Comparison of ENCODE assay signal across 9 mouse cellular contexts in the genomic region with DNA sequence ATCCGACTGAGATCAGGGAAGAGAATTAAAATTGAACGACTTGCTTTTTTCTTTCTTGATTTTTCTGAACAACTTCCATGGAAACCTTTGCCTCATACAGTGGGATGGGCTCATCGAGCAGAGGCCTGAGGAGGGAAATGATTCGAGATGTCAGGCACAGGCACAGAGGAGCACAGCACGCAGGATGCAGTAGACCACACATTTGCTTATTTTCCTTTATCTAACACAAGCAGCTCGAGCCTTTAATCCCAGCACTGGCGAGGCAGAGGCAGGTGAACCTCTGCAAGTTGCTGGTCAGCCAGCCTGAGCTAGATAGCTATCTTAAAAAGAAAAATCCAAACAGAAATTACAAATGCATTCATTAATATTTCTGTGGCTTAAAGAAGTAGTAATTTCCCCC. TPM values are rescaled to one million over a fixed set of nuclear protein-coding genes. Genes with fewer than 3 reads are reported as not detected.
A peak's percentile ranks its signal among the peaks of the same experiment; 100 is the strongest.
DNase-seq lines count a peak whose midpoint lies in the region; ATAC-seq and TF ChIP-seq lines count a peak whose summit lies in the region.
"Had no signal": no experiment of that assay in that cellular context is flagged by ENCODE, and none has a peak within 500 bp of the region (broad histone marks: within the 10 kb centered on the region; RNA-seq: fewer than 3 reads in every experiment).

No protein-coding gene starts in this region.

- DNase-seq in forebrain, embryonic 10.5 days (ENCODE audit: extremely low spot score, low spot score): no peak
- no peak for DNase-seq in lung, adult 18-20 months
- no peak for DNase-seq in hindbrain, postnatal 0 days (ENCODE audit: low spot score)
- no peak for DNase-seq in gastrocnemius, adult 2 months
- no peak for DNase-seq in right cerebral cortex, adult 2 months (ENCODE audit: low spot score in 2 of 2)
- DNase-seq: layer of hippocampus, postnatal 36 days had no signal

- no peaks in the 10 kb centered on the region for H3K27me3 ChIP-seq in forebrain, embryonic 10.5 days (ENCODE audit: poor library complexity, severe bottlenecking)
- no peaks in the 10 kb centered on the region for H3K27me3 ChIP-seq in forebrain, embryonic 16.5 days (replicated peaks; ENCODE audit: control insufficient read depth, insufficient read depth, low read length)
- H3K27me3 ChIP-seq in lung, embryonic 16.5 days (ENCODE audit: control insufficient read depth, insufficient read depth, low read depth, low read length): no peaks in the 10 kb centered on the region
- H3K27me3 ChIP-seq in hindbrain, postnatal 0 days (ENCODE audit: insufficient read depth, low read length): no peaks in the 10 kb centered on the region
- H3K27me3 ChIP-seq in myocyte (ENCODE audit: control insufficient read depth, insufficient read depth, insufficient read length): no peaks in the 10 kb centered on the region

- WGBS in forebrain, embryonic 10.5 days: 56% methylated on average over 7 of the region's 7 CpGs
- WGBS in forebrain, embryonic 16.5 days: 42% methylated on average over 7 of the region's 7 CpGs
- 35% methylated on average over 7 of the region's 7 CpGs for WGBS in lung, embryonic 16.5 days
- 44% methylated on average over 7 of the region's 7 CpGs for WGBS in hindbrain, postnatal 0 days

- H3K36me3 ChIP-seq in forebrain, embryonic 10.5 days (replicated peaks): peaks cover 29% of the 10 kb centered on the region
- H3K36me3 ChIP-seq in forebrain, embryonic 16.5 days (ENCODE audit: control insufficient read depth, insufficient read depth): peaks cover 5% of the 10 kb centered on the region; the same call in 1 of the 2 replicates
- H3K36me3 ChIP-seq in lung, embryonic 16.5 days (ENCODE audit: control insufficient read depth, insufficient read depth, low read length): peaks cover 8% of the 10 kb centered on the region; the same call in 1 of the 2 replicates
- H3K36me3 ChIP-seq in hindbrain, postnatal 0 days (ENCODE audit: insufficient read depth, low read length): peaks cover 24% of the 10 kb centered on the region
- peaks cover 4% of the 10 kb centered on the region for H3K36me3 ChIP-seq in myocyte (ENCODE audit: control insufficient read depth, insufficient read depth)

- H3K4me2 ChIP-seq in forebrain, embryonic 16.5 days (ENCODE audit: low read length): no peak overlapping the region
- H3K4me2 ChIP-seq in lung, embryonic 16.5 days (ENCODE audit: low read depth, low read length): 0 out of 2 replicates have a peak overlapping the region, but pooled peaks have one; percentile 4
- H3K4me2 ChIP-seq in hindbrain, postnatal 0 days (ENCODE audit: low read depth, low read length): peak overlapping the region; percentile 87; the same call in 1 of the 2 replicates
- H3K4me2 ChIP-seq in myocyte (ENCODE audit: low read depth): peak overlapping the region; percentile 99

- no peak for ATAC-seq in forebrain, embryonic 16.5 days
- no peak for ATAC-seq in lung, embryonic 16.5 days (ENCODE audit: low read depth)
- ATAC-seq in hindbrain, postnatal 0 days: no peak

- H3K4me3 ChIP-seq in forebrain, embryonic 10.5 days: peak overlapping the region; percentile 95; the same call in 1 of the 2 replicates
- no peak overlapping the region for H3K4me3 ChIP-seq in forebrain, embryonic 16.5 days (replicated peaks; ENCODE audit: low read length)
- no peak overlapping the region for H3K4me3 ChIP-seq in lung, embryonic 16.5 days (ENCODE audit: low read length)
- H3K4me3 ChIP-seq in hindbrain, postnatal 0 days (ENCODE audit: low read length): no peak overlapping the region
- H3K4me3 ChIP-seq in myocyte: peak overlapping the region; percentile 46
- no peak overlapping the region; the same call in 1 of the 2 replicates for H3K4me3 ChIP-seq in gastrocnemius, adult 2 months

- H3K27ac ChIP-seq in forebrain, embryonic 10.5 days: 0 out of 2 replicates have a peak overlapping the region, but pooled peaks have one; percentile 0
- H3K27ac ChIP-seq in forebrain, embryonic 16.5 days (ENCODE audit: low read length): no peak overlapping the region
- H3K27ac ChIP-seq in lung, embryonic 16.5 days (ENCODE audit: low read length): no peak overlapping the region
- H3K27ac ChIP-seq in hindbrain, postnatal 0 days: no peak overlapping the region
- no peak overlapping the region for H3K27ac ChIP-seq in gastrocnemius, adult 2 months

- intact Hi-C loops in gastrocnemius, adult 2 months (cut with DNase I): loop anchor here (5.0 kb wide), 1 partner anchor 42 kb away; the partner anchor contains the start of genes Gart and Son

- H3K9me3 ChIP-seq in forebrain, embryonic 10.5 days: no peaks in the 10 kb centered on the region
- H3K9me3 ChIP-seq in forebrain, embryonic 16.5 days (ENCODE audit: control insufficient read depth, low read length): no peaks in the 10 kb centered on the region
- H3K9me3 ChIP-seq in lung, embryonic 16.5 days (ENCODE audit: control insufficient read depth, low read length): no peaks in the 10 kb centered on the region
- H3K9me3 ChIP-seq in hindbrain, postnatal 0 days (ENCODE audit: low read length): no peaks in the 10 kb centered on the region

- no peak for TF ChIP-seq CTCF in hindbrain, postnatal 0 days (IDR thresholded peaks at IDR 0.05; ENCODE audit: low read depth)
- no peak for TF ChIP-seq CTCF in gastrocnemius, adult 2 months (IDR thresholded peaks at IDR 0.05)

- H3K4me1 ChIP-seq in forebrain, embryonic 10.5 days: peaks cover 35% of the 10 kb centered on the region
- H3K4me1 ChIP-seq in forebrain, embryonic 16.5 days (replicated peaks; ENCODE audit: control insufficient read depth, insufficient read depth, low read length): peaks cover 17% of the 10 kb centered on the region
- peaks cover 16% of the 10 kb centered on the region for H3K4me1 ChIP-seq in lung, embryonic 16.5 days (replicated peaks; ENCODE audit: control insufficient read depth, insufficient read depth, low read length)
- no peaks in the 10 kb centered on the region for H3K4me1 ChIP-seq in hindbrain, postnatal 0 days (ENCODE audit: insufficient read depth, low read length)

- H3K79me2 ChIP-seq in myocyte (ENCODE audit: control insufficient read depth, insufficient read depth): peaks cover 4% of the 10 kb centered on the region

- TF ChIP-seq POLR2A in myocyte (IDR thresholded peaks at IDR 0.05; ENCODE audit: insufficient read length, low read depth): no peak

- no peak overlapping the region for H3ac ChIP-seq in myocyte (ENCODE audit: control insufficient read depth, insufficient read length)

- no peak overlapping the region for H3K9ac ChIP-seq in forebrain, embryonic 16.5 days (replicated peaks; ENCODE audit: low read depth, low read length)
- H3K9ac ChIP-seq in lung, embryonic 16.5 days (ENCODE audit: low read length): no peak overlapping the region
- H3K9ac ChIP-seq in hindbrain, postnatal 0 days (replicated peaks; ENCODE audit: low read length): no peak overlapping the region

TF ChIP-seq in myocyte, 11 proteins besides CTCF, POLR2A, EP300 and RAD21 (continues in another document):
- no peak for TF ChIP-seq TCF12 (IDR thresholded peaks at IDR 0.05; ENCODE audit: insufficient read depth, poor library complexity, severe bottlenecking)

RNA-seq across cellular contexts. Expression of gene Donson, which starts 1.2 kb away (rescaled TPM):
- 34.3 and 38.1 TPM in 2 replicates for polyA plus RNA-seq in forebrain, embryonic 10.5 days (2016; fragmentation: Nextera tagmentation; extraction: Ambion mirVana)
- 19.8 and 23.8 TPM in 2 replicates for polyA plus RNA-seq in forebrain, embryonic 16.5 days (2015; fragmentation: Nextera tagmentation; extraction: Ambion mirVana)
- 20.8 and 22.2 TPM in 2 replicates for polyA plus RNA-seq in lung, embryonic 16.5 days (2015; fragmentation: Nextera tagmentation; extraction: Ambion mirVana)
- total RNA-seq in hindbrain, postnatal 0 days (2014; rRNA removed): 20.4 and 24.2 TPM in 2 replicates
- 15.3 and 15.7 TPM in 2 replicates for polyA plus RNA-seq in hindbrain, postnatal 0 days (2015; fragmentation: Nextera tagmentation; extraction: Ambion mirVana)
- 3.5 TPM for polyA plus RNA-seq in myocyte (2012; fragmentation: generic; extraction: Trizol)
- 1 to 10 TPM in 1 of 2 experiments, under 1 TPM in 1; 0.92 to 1.6 TPM for total RNA-seq in gastrocnemius, adult 2 months (2021)

RNA-seq across cellular contexts. Expression of gene Cryzl1, which starts 39.0 kb away (rescaled TPM):
- polyA plus RNA-seq in forebrain, embryonic 10.5 days (2016; fragmentation: Nextera tagmentation; extraction: Ambion mirVana): 61.5 and 67.1 TPM in 2 replicates
- polyA plus RNA-seq in forebrain, embryonic 16.5 days (2015; fragmentation: Nextera tagmentation; extraction: Ambion mirVana): 106 and 111 TPM in 2 replicates
- 74.2 and 75.1 TPM in 2 replicates for polyA plus RNA-seq in lung, embryonic 16.5 days (2015; fragmentation: Nextera tagmentation; extraction: Ambion mirVana)
- total RNA-seq in hindbrain, postnatal 0 days (2014; rRNA removed): 28.4 and 67.3 TPM in 2 replicates
- 88.0 and 101 TPM in 2 replicates for polyA plus RNA-seq in hindbrain, postnatal 0 days (2015; fragmentation: Nextera tagmentation; extraction: Ambion mirVana)
- 27.6 TPM for polyA plus RNA-seq in myocyte (2012; fragmentation: generic; extraction: Trizol)
- 10 to 100 TPM; 17.7 to 18.1 TPM for total RNA-seq in gastrocnemius, adult 2 months (2021)

RNA-seq across cellular contexts. Expression of gene Itsn1, which starts 39.3 kb away (rescaled TPM):
- polyA plus RNA-seq in forebrain, embryonic 10.5 days (2016; fragmentation: Nextera tagmentation; extraction: Ambion mirVana): 38.7 and 40.7 TPM in 2 replicates
- 86.3 and 94.3 TPM in 2 replicates for polyA plus RNA-seq in forebrain, embryonic 16.5 days (2015; fragmentation: Nextera tagmentation; extraction: Ambion mirVana)
- 17.8 and 18.0 TPM in 2 replicates for polyA plus RNA-seq in lung, embryonic 16.5 days (2015; fragmentation: Nextera tagmentation; extraction: Ambion mirVana)
- total RNA-seq in hindbrain, postnatal 0 days (2014; rRNA removed): 65.1 and 69.5 TPM in 2 replicates
- polyA plus RNA-seq in hindbrain, postnatal 0 days (2015; fragmentation: Nextera tagmentation; extraction: Ambion mirVana): 33.6 and 34.8 TPM in 2 replicates
- polyA plus RNA-seq in myocyte (2012; fragmentation: generic; extraction: Trizol): 27.5 TPM
- 10 to 100 TPM; 60.2 to 66.1 TPM for total RNA-seq in gastrocnemius, adult 2 months (2021)

RNA-seq across cellular contexts. Expression of gene Son, which starts 42.5 kb away (rescaled TPM):
- 110 and 111 TPM in 2 replicates for polyA plus RNA-seq in forebrain, embryonic 10.5 days (2016; fragmentation: Nextera tagmentation; extraction: Ambion mirVana)
- 129 and 134 TPM in 2 replicates for polyA plus RNA-seq in forebrain, embryonic 16.5 days (2015; fragmentation: Nextera tagmentation; extraction: Ambion mirVana)
- 113 and 118 TPM in 2 replicates for polyA plus RNA-seq in lung, embryonic 16.5 days (2015; fragmentation: Nextera tagmentation; extraction: Ambion mirVana)
- total RNA-seq in hindbrain, postnatal 0 days (2014; rRNA removed): 246 and 254 TPM in 2 replicates
- 95.3 and 97.2 TPM in 2 replicates for polyA plus RNA-seq in hindbrain, postnatal 0 days (2015; fragmentation: Nextera tagmentation; extraction: Ambion mirVana)
- 48.7 TPM for polyA plus RNA-seq in myocyte (2012; fragmentation: generic; extraction: Trizol)
- 100 to 1,000 TPM; 113 to 116 TPM for total RNA-seq in gastrocnemius, adult 2 months (2021)

RNA-seq across cellular contexts. Expression of gene Gart, which starts 43.0 kb away (rescaled TPM):
- 204 and 211 TPM in 2 replicates for polyA plus RNA-seq in forebrain, embryonic 10.5 days (2016; fragmentation: Nextera tagmentation; extraction: Ambion mirVana)
- polyA plus RNA-seq in forebrain, embryonic 16.5 days (2015; fragmentation: Nextera tagmentation; extraction: Ambion mirVana): 71.7 and 81.4 TPM in 2 replicates
- polyA plus RNA-seq in lung, embryonic 16.5 days (2015; fragmentation: Nextera tagmentation; extraction: Ambion mirVana): 92.7 and 98.9 TPM in 2 replicates
- total RNA-seq in hindbrain, postnatal 0 days (2014; rRNA removed): 40.9 and 50.2 TPM in 2 replicates
- polyA plus RNA-seq in hindbrain, postnatal 0 days (2015; fragmentation: Nextera tagmentation; extraction: Ambion mirVana): 46.2 and 46.6 TPM in 2 replicates
- polyA plus RNA-seq in myocyte (2012; fragmentation: generic; extraction: Trizol): 64.1 TPM
- total RNA-seq in gastrocnemius, adult 2 months (2021): 10 to 100 TPM; 58.4 to 66.2 TPM

Comparison
In these comparisons a context has a peak if more than half of its experiments do, and no peak if none do; other contexts are left out.
1. H3K4me3 ChIP-seq: peak in forebrain, embryonic 10.5 days (single experiment) and myocyte (single experiment); none in forebrain, embryonic 16.5 days (single experiment), lung, embryonic 16.5 days (single experiment), hindbrain, postnatal 0 days (single experiment) and gastrocnemius, adult 2 months (single experiment).